Mouse (Mus musculus) left cerebral cortex, adult 18-20 months (tissue): Measurements from ENCODE around the gene Vmn1r111. TPM values are rescaled to one million over a fixed set of nuclear protein-coding genes. Genes with fewer than 3 reads are reported as not detected.
"Not testable (repeated sequence)": the region's sequence is repeated elsewhere in the genome, so short reads cannot be mapped to it uniquely, and the experiment has no call there.

Experiments used
- DNase-seq, 2 experiments: peaks; one replicate each; pipeline ENCODE4 v3.0.0; 2021 to 2022; ENCODE audit warnings: low spot score in 2 of 2, mixed read lengths in 1 of 2
- long read RNA-seq, 2 experiments: library from polyadenylated mRNA; stranded (forward); transcript quantifications; one replicate each; pipeline ENCODE4 v2.0.0; 2021
- total RNA-seq, 2 experiments: library from RNA; stranded (reverse); gene quantifications; 2 replicates each; pipeline ENCODE4 v1.2.3; 2021

The Vmn1r111 gene
- not detected for total RNA-seq
- long read RNA-seq, experiment 1: 0 reads
- long read RNA-seq, experiment 2: 0 reads

DNA sequence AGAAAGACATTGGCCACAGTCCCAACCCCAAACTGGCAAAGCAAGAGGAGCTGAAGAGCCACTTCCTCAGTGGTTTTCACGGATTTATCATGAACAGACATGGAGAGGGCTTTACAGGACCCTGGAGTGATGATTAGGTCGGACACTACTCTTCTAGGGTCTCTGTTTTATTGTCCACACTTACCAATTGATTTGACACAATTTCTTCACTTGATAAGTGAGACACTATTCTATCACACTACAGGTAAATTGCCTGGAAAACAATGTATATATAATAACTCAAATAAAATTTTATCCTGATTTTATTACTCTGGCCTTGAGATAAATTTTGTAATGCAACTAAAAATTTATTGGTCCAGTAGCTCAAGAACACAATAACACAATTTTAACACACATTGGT, at the start of gene Vmn1r111:
TSS of gene Vmn1r111 (minus strand) at position 101 of the 400 bp plus-strand sequence.
- DNase-seq: not testable (repeated sequence)

DNA sequence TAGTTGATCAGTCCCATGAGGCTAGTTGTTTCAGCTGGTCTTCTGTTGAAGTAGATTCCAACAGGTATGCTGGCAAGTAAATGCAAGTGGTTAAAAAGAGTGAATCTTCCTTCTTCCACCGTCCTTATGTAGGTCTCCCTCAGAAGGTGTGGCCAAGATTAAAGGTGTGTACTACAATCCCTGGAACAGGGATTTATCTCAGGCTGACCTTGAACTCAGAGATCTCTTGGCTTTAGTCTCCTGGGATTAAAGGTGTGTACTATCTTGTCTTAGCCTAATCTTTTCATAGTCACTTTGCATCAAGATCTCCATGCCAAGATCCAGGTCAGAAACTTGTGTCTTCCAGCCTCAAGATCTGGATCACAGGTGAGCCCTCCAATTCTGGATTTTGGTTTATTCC, 27.5 kb upstream of the Vmn1r111 start, which contains the start of gene Gm10668:
TSS of gene Gm10668 (minus strand) at position 101 of the 400 bp plus-strand sequence.
- DNase-seq: not testable (repeated sequence)

DNA sequence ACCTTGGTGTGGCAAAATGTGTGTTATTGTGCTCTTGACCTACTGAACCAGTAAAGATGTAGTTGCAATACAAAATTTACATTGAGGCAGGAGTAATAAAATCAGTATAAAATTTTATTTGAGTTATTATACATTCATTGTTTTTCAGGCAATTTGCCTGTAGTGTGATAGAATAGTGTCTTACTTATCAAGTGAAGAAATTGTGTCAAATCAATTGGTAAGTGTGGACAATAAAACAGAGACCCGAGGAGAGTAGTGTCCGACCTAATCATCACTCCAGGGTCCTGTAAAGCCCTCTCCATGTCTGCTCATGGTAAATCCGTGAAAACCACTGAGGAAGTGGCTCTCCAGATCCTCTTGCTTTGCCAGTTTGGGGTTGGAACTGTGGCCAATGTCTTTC, 34.4 kb downstream of the Vmn1r111 start, which contains the start of gene Vmn1r107:
TSS of gene Vmn1r107 (plus strand) at position 301 of the 400 bp plus-strand sequence.
- DNase-seq: not testable (repeated sequence)

Other genes with a start within 250 kb of the Vmn1r111 start
- gene Gm10670, start 228.3 kb downstream of the Vmn1r111 start, total RNA-seq: not detected
- not detected for gene Vmn1r103, start 192.7 kb downstream of the Vmn1r111 start, total RNA-seq
- gene Vmn1r104, start 169.4 kb downstream of the Vmn1r111 start, total RNA-seq: not detected
- gene Gm5726, start 157.5 kb downstream of the Vmn1r111 start, total RNA-seq: not detected
- gene Gm4141, start 127.0 kb downstream of the Vmn1r111 start, total RNA-seq: not detected
- not detected for gene Gm4513, start 104.2 kb downstream of the Vmn1r111 start, total RNA-seq
- gene Vmn1r107, start 34.3 kb downstream of the Vmn1r111 start, total RNA-seq: not detected
- not detected for gene Gm10668, start 27.4 kb upstream of the Vmn1r111 start, total RNA-seq
- gene Vmn1r112, start 68.0 kb upstream of the Vmn1r111 start, total RNA-seq: not detected
- gene Vmn1r113, start 84.1 kb upstream of the Vmn1r111 start, total RNA-seq: not detected
- not detected for gene Vmn1r114, start 109.0 kb upstream of the Vmn1r111 start, total RNA-seq
- not detected for gene Vmn1r115, start 141.8 kb upstream of the Vmn1r111 start, total RNA-seq
- gene Vmn1r116, start 169.0 kb upstream of the Vmn1r111 start, total RNA-seq: not detected
- gene Vmn1r117, start 180.9 kb upstream of the Vmn1r111 start, total RNA-seq: not detected
- gene Vmn1r118, start 209.1 kb upstream of the Vmn1r111 start, total RNA-seq: not detected